Mouse (Mus musculus): ENCODE measurements around the gene Syap1. TPM values are rescaled to one million over a fixed set of nuclear protein-coding genes. Genes with fewer than 3 reads are reported as not detected.
A peak's percentile ranks its signal among the peaks of the same experiment; 100 is the strongest.

Gene Syap1
- polyA plus RNA-seq, 1 experiment, result 58.6 TPM

GRCm38 (mm10) chrX:162829741-162830140, 58.5 kb downstream of the Syap1 start:
- H3K4me1 ChIP-seq (ENCODE audit: control insufficient read depth, insufficient read depth, low read length), result peaks cover 3% of the 10 kb centered on the region
- H3K4me3 ChIP-seq (ENCODE audit: insufficient read depth, low read length), result peak overlapping the region; percentile 36
- no peak overlapping the region for H3K27ac ChIP-seq (ENCODE audit: insufficient read depth, low read depth, low read length)
- TF ChIP-seq POLR2A (IDR thresholded peaks at IDR 0.05; ENCODE audit: borderline replicate concordance, low read depth, low read length), result no peak
- no peak for TF ChIP-seq CTCF (IDR thresholded peaks at IDR 0.05; ENCODE audit: low read depth, low read length)

- no peak for TF ChIP-seq POLR2A (IDR thresholded peaks at IDR 0.05; ENCODE audit: borderline replicate concordance, low read depth, low read length)
- no peak for TF ChIP-seq CTCF (IDR thresholded peaks at IDR 0.05; ENCODE audit: low read depth, low read length)
- Histone ChIP-seq H3K4me1 (ENCODE audit: control insufficient read depth, insufficient read depth, low read length) (peaks cover 3% of the 10 kb centered on the region), H3K4me3 (ENCODE audit: insufficient read depth, low read length) (peak within 1 kb of the TSS; percentile 91), H3K27ac (ENCODE audit: insufficient read depth, low read depth, low read length) (peak within 1 kb of the TSS; percentile 58)
These were observed 59.0 kb downstream of the Syap1 start, which contains the start of gene Txlng for GRCm38 (mm10) chrX:162829203-162829708. Txlng (minus strand) TSS chrX:162829454.

GRCm38 (mm10) chrX:162828783-162829182, 59.5 kb downstream of the Syap1 start:
- Histone ChIP-seq H3K27ac (ENCODE audit: insufficient read depth, low read depth, low read length) (peak overlapping the region; percentile 58), H3K4me3 (ENCODE audit: insufficient read depth, low read length) (peak overlapping the region; percentile 91), H3K4me1 (ENCODE audit: control insufficient read depth, insufficient read depth, low read length) (peaks cover 3% of the 10 kb centered on the region)
- TF ChIP-seq POLR2A (IDR thresholded peaks at IDR 0.05; ENCODE audit: borderline replicate concordance, low read depth, low read length), result no peak
- no peak for TF ChIP-seq CTCF (IDR thresholded peaks at IDR 0.05; ENCODE audit: low read depth, low read length)

- 0 out of 2 replicates have a peak overlapping the region, but pooled peaks have one; percentile 2 for H3K27ac ChIP-seq (ENCODE audit: insufficient read depth, low read depth, low read length)
- peak overlapping the region; percentile 91 for H3K4me3 ChIP-seq (ENCODE audit: insufficient read depth, low read length)
- H3K4me1 ChIP-seq (ENCODE audit: control insufficient read depth, insufficient read depth, low read length), result peaks cover 3% of the 10 kb centered on the region
- TF ChIP-seq POLR2A (IDR thresholded peaks at IDR 0.05; ENCODE audit: borderline replicate concordance, low read depth, low read length) (no peak), CTCF (IDR thresholded peaks at IDR 0.05; ENCODE audit: low read depth, low read length) (no peak)
These were observed 60.2 kb downstream of the Syap1 start for GRCm38 (mm10) chrX:162828016-162828415.

Other genes with a start within 250 kb of the Syap1 start
- gene Reps2, start 244.8 kb downstream of the Syap1 start, polyA plus RNA-seq (2012; ENCODE audit: insufficient read depth, insufficient read length, missing spikeins), result 27.3 and 38.8 TPM in 2 replicates
- 87.9 and 89.6 TPM in 2 replicates for gene Rbbp7, start 128.0 kb downstream of the Syap1 start, polyA plus RNA-seq (2012; ENCODE audit: insufficient read depth, insufficient read length, missing spikeins)
- gene Txlng, start 59.0 kb downstream of the Syap1 start, polyA plus RNA-seq (2012; ENCODE audit: insufficient read depth, insufficient read length, missing spikeins), result 12.3 and 13.9 TPM in 2 replicates
- 85.6 and 86.8 TPM in 2 replicates for gene Ctps2, start 12.8 kb upstream of the Syap1 start, polyA plus RNA-seq (2012; ENCODE audit: insufficient read depth, insufficient read length, missing spikeins)
- gene S100g, start 76.2 kb upstream of the Syap1 start, polyA plus RNA-seq (2012; ENCODE audit: insufficient read depth, insufficient read length, missing spikeins), result not detected in 2 replicates